Mouse (Mus musculus) kidney, embryonic 15.5 days (tissue): ENCODE measurements around the gene BC051142. TPM values are rescaled to one million over a fixed set of nuclear protein-coding genes. Genes with fewer than 3 reads are reported as not detected.
"Not testable (repeated sequence)": the region's sequence is repeated elsewhere in the genome, so short reads cannot be mapped to it uniquely, and the experiment has no call there.

ENCODE experiments used
- ATAC-seq: fragments of 200-750 bp; cut with Nextera tagmentation; replicated peaks from 2 replicates; pipeline ENCODE4 v1.8.0; 2017; ENCODE audit warnings: moderate TSS enrichment; ENCODE audit not compliant: low FRiP score
- H3K27ac ChIP-seq: fragments of 300-500 bp; sonication (generic); 2 replicates; pipeline ENCODE4 v1.5.1; 2015; ENCODE audit warnings: mild to moderate bottlenecking, inconsistent platforms
- H3K27me3 ChIP-seq: fragments of 300-500 bp; sonication (generic); 2 replicates; pipeline ENCODE4 v1.6.1; 2015; ENCODE audit warnings: inconsistent platforms
- H3K36me3 ChIP-seq: fragments of 300-500 bp; sonication (generic); 2 replicates; pipeline ENCODE4 v1.6.1; 2015; ENCODE audit warnings: inconsistent platforms
- H3K4me1 ChIP-seq: fragments of 300-500 bp; sonication (generic); 2 replicates; pipeline ENCODE4 v1.6.1; 2015; ENCODE audit warnings: inconsistent platforms
- H3K4me2 ChIP-seq: fragments of 300-500 bp; sonication (generic); 2 replicates; pipeline ENCODE4 v1.6.1; 2015; ENCODE audit warnings: moderate library complexity, mild to moderate bottlenecking, inconsistent platforms
- H3K4me3 ChIP-seq: fragments of 300-500 bp; sonication (generic); replicated peaks from 2 replicates; pipeline ENCODE4 v1.5.1; 2015; ENCODE audit warnings: mild to moderate bottlenecking, inconsistent platforms
- H3K9ac ChIP-seq: fragments of 300-500 bp; sonication (generic); 2 replicates; pipeline ENCODE4 v1.6.1; 2015; ENCODE audit warnings: mild to moderate bottlenecking, inconsistent platforms
- H3K9me3 ChIP-seq: fragments of 300-500 bp; sonication (generic); replicated peaks from 2 replicates; pipeline ENCODE4 v1.6.1; 2016; ENCODE audit warnings: inconsistent platforms
- WGBS: fragments of 180-500 bp; shearing (Covaris S2); methylation state at CpG from one replicate; pipeline ENCODE4 v1.1.7; 2015; ENCODE audit warnings: mixed read lengths; 5-methylcytosine and 5-hydroxymethylcytosine counted together
- polyA plus RNA-seq: library from polyadenylated mRNA; unstranded; fragments of >200 nt; fragmentation: Nextera tagmentation; extraction: Ambion mirVana; gene quantifications from 2 replicates; pipeline ENCODE4 v1.2.1, GENCODE M21; 2015

Gene BC051142
- polyA plus RNA-seq, 1 experiment from 2014 or later: 0.32 TPM

- WGBS: 18% methylated on average over 6 of the region's 6 CpGs
- Histone ChIP-seq H3K36me3 (no peaks in the 10 kb centered on the region), H3K9ac (no peak overlapping the region), H3K9me3 (no peaks in the 10 kb centered on the region), H3K4me1 (no peaks in the 10 kb centered on the region), H3K27ac (no peak overlapping the region), H3K4me3 (no peak overlapping the region), H3K4me2 (no peak overlapping the region), H3K27me3 (peaks cover 21% of the 10 kb centered on the region)
- ATAC-seq: no peak
Observed at GRCm38 (mm10) chr17:34411117-34411516, 12.5 kb downstream of the BC051142 start.

- H3K4me2 ChIP-seq: no peak overlapping the region
- ATAC-seq: no peak
- H3K27ac ChIP-seq: no peak overlapping the region
- 72% methylated on average over 7 of the region's 7 CpGs for WGBS
- no peaks in the 10 kb centered on the region for H3K4me1 ChIP-seq
- H3K4me3 ChIP-seq: no peak overlapping the region
- H3K9me3 ChIP-seq: no peaks in the 10 kb centered on the region
- H3K27me3 ChIP-seq: no peaks in the 10 kb centered on the region
- H3K36me3 ChIP-seq: no peaks in the 10 kb centered on the region
- no peak overlapping the region for H3K9ac ChIP-seq
Observed at GRCm38 (mm10) chr17:34420014-34420413, 21.4 kb downstream of the BC051142 start.

- Histone ChIP-seq H3K36me3 (no peaks in the 10 kb centered on the region), H3K4me3 (no peak overlapping the region), H3K9ac (no peak overlapping the region), H3K4me1 (no peaks in the 10 kb centered on the region), H3K9me3 (no peaks in the 10 kb centered on the region), H3K27me3 (no peaks in the 10 kb centered on the region), H3K4me2 (no peak overlapping the region), H3K27ac (no peak overlapping the region)
- no peak for ATAC-seq
Observed at GRCm38 (mm10) chr17:34427597-34427996, 29.0 kb downstream of the BC051142 start.

GRCm38 (mm10) chr17:34437120-34437519 lies 38.5 kb downstream of the BC051142 start:
- H3K9ac ChIP-seq: no peak overlapping the region
- no peak overlapping the region for H3K4me3 ChIP-seq
- no peak overlapping the region for H3K4me2 ChIP-seq
- H3K9me3 ChIP-seq: no peaks in the 10 kb centered on the region
- H3K27me3 ChIP-seq: no peaks in the 10 kb centered on the region
- H3K36me3 ChIP-seq: no peaks in the 10 kb centered on the region
- WGBS: 63% methylated on average over 4 of the region's 4 CpGs
- no peak for ATAC-seq
- H3K4me1 ChIP-seq: 0 out of 2 replicates have a peak, but pooled peaks cover 3% of the 10 kb centered on the region
- H3K27ac ChIP-seq: no peak overlapping the region

GRCm38 (mm10) chr17:34437606-34438005 lies 39.0 kb downstream of the BC051142 start:
- Histone ChIP-seq H3K4me2 (no peak overlapping the region), H3K27ac (no peak overlapping the region), H3K4me1 (0 out of 2 replicates have a peak, but pooled peaks cover 3% of the 10 kb centered on the region), H3K27me3 (no peaks in the 10 kb centered on the region), H3K9me3 (no peaks in the 10 kb centered on the region), H3K9ac (no peak overlapping the region), H3K4me3 (no peak overlapping the region), H3K36me3 (no peaks in the 10 kb centered on the region)
- 37% methylated on average over 7 of the region's 7 CpGs for WGBS
- ATAC-seq: no peak

GRCm38 (mm10) chr17:34438588-34438987 lies 40.0 kb downstream of the BC051142 start:
- Histone ChIP-seq H3K9me3 (no peaks in the 10 kb centered on the region), H3K27me3 (no peaks in the 10 kb centered on the region), H3K4me3 (no peak overlapping the region), H3K36me3 (no peaks in the 10 kb centered on the region), H3K9ac (no peak overlapping the region), H3K27ac (no peak overlapping the region), H3K4me2 (no peak overlapping the region), H3K4me1 (0 out of 2 replicates have a peak, but pooled peaks cover 3% of the 10 kb centered on the region)
- WGBS: 39% methylated on average over 1 of the region's 1 CpGs
- ATAC-seq: no peak

DNA sequence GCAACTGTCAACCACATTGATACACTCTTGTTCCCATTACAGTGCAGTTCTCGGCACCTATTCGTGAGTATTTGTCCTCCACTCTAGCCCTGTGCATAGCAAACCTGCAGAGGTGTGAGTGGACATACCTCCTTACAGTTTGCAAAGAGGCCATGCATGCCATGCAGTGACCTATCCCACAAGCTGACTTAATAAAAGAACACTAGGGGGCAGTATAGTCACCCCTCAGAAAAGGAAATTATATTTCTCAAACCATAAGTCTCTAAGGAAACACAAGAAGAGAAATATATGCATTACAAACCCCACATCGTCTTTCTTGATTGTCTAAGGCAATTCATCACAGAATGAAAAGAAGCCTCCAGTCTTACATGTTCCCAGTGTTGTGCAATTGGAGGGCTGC lies 41.2 kb downstream of the BC051142 start:
- no peak for ATAC-seq
- no peaks in the 10 kb centered on the region for H3K9me3 ChIP-seq
- no peaks in the 10 kb centered on the region for H3K36me3 ChIP-seq
- no peaks in the 10 kb centered on the region for H3K27me3 ChIP-seq
- H3K4me3 ChIP-seq: no peak overlapping the region
- no peak overlapping the region for H3K9ac ChIP-seq
- 0 out of 2 replicates have a peak, but pooled peaks cover 3% of the 10 kb centered on the region for H3K4me1 ChIP-seq
- no peak overlapping the region for H3K27ac ChIP-seq
- 41% methylated on average over 3 of the region's 3 CpGs for WGBS
- H3K4me2 ChIP-seq: no peak overlapping the region

DNA sequence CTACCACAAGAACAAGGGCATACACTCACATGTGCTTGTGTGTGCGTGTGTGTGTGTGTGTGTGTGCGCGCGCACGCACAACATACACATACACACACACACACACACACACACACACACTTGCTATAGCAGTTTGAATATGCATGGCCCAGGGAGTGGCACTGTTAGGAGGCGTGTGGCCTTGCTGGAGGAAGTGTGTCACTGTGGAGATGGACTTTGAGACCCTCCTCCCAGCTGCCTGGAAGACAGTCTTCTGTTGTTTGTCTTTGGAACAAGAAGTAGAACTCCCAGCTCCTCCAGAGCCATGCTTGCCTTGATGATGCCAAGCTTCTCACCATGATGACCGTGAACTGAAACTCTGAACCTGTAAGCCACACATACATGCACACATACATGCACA lies 43.4 kb downstream of the BC051142 start:
- Histone ChIP-seq H3K27ac (no peak overlapping the region), H3K36me3 (no peaks in the 10 kb centered on the region), H3K9me3 (no peaks in the 10 kb centered on the region), H3K4me2 (no peak overlapping the region), H3K4me1 (0 out of 2 replicates have a peak, but pooled peaks cover 3% of the 10 kb centered on the region), H3K27me3 (no peaks in the 10 kb centered on the region), H3K9ac (no peak overlapping the region), H3K4me3 (no peak overlapping the region)
- WGBS: 84% methylated on average over 7 of the region's 7 CpGs
- ATAC-seq: no peak

GRCm38 (mm10) chr17:34448473-34449041 lies 49.9 kb downstream of the BC051142 start:
- WGBS: 40% methylated on average over 6 of the region's 6 CpGs
- no peaks in the 10 kb centered on the region for H3K27me3 ChIP-seq
- no peak overlapping the region for H3K27ac ChIP-seq
- no peak overlapping the region for H3K4me3 ChIP-seq
- no peak overlapping the region for H3K9ac ChIP-seq
- ATAC-seq: no peak
- H3K36me3 ChIP-seq: no peaks in the 10 kb centered on the region
- no peak overlapping the region for H3K4me2 ChIP-seq
- no peaks in the 10 kb centered on the region for H3K4me1 ChIP-seq
- no peaks in the 10 kb centered on the region for H3K9me3 ChIP-seq

GRCm38 (mm10) chr17:34457668-34458067 lies 59.0 kb downstream of the BC051142 start:
- no peaks in the 10 kb centered on the region for H3K27me3 ChIP-seq
- no peak for ATAC-seq
- H3K9me3 ChIP-seq: no peaks in the 10 kb centered on the region
- H3K4me3 ChIP-seq: no peak overlapping the region
- no peak overlapping the region for H3K9ac ChIP-seq
- no peak overlapping the region for H3K4me2 ChIP-seq
- H3K36me3 ChIP-seq: no peaks in the 10 kb centered on the region
- WGBS: 81% methylated on average over 4 of the region's 4 CpGs
- no peaks in the 10 kb centered on the region for H3K4me1 ChIP-seq
- no peak overlapping the region for H3K27ac ChIP-seq

GRCm38 (mm10) chr17:34459255-34459654 lies 60.6 kb downstream of the BC051142 start:
- ATAC-seq: no peak
- no peaks in the 10 kb centered on the region for H3K27me3 ChIP-seq
- no peaks in the 10 kb centered on the region for H3K36me3 ChIP-seq
- WGBS: 86% methylated on average over 3 of the region's 3 CpGs
- no peaks in the 10 kb centered on the region for H3K4me1 ChIP-seq
- no peak overlapping the region for H3K4me3 ChIP-seq
- H3K27ac ChIP-seq: no peak overlapping the region
- H3K4me2 ChIP-seq: no peak overlapping the region
- no peak overlapping the region for H3K9ac ChIP-seq
- H3K9me3 ChIP-seq: no peaks in the 10 kb centered on the region

DNA sequence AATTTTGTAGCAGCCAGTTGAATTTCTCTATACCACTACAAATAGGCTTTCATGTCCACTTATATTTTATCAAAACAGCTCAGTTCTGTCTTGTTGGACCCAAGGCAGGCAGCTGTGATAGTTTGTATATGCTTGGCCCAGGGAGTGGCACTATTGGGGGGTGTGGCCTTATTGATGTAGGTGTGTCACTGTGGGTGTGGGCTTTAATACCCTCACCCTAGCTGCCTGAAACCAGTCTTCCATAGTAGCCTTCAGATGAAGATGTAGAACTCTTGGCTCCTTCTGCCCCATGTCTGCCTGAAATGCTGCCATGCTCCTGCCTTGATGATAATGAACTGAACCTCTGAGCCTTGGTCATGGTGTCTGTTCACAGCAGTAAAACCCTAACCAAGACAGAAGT lies 67.3 kb downstream of the BC051142 start:
- H3K27ac ChIP-seq, H3K36me3 ChIP-seq, ATAC-seq, H3K9me3 ChIP-seq, H3K4me2 ChIP-seq, H3K27me3 ChIP-seq, H3K4me1 ChIP-seq, H3K4me3 ChIP-seq, H3K9ac ChIP-seq: not testable (repeated sequence)

DNA sequence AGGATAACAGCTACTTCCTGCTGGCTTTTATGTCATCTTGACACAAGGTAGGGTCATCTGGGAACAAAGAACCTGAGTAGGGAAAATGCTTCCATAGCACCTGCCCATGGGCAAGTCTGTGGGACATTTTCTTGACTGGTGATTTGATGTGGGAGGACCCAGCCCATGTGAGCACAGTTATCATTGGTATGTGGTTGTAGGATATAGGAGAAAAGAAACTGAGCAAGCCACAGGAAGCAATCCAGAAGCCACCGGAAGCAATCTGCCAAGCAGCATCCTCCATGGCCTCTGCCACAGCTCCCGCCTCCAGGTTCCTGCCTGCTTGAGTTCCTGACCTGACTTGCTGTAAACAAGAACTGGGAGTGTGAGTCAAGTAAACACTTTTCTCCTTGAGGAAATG lies 71.9 kb downstream of the BC051142 start:
- H3K4me2 ChIP-seq: no peak overlapping the region
- no peak overlapping the region for H3K4me3 ChIP-seq
- H3K27ac ChIP-seq: no peak overlapping the region
- no peaks in the 10 kb centered on the region for H3K9me3 ChIP-seq
- H3K4me1 ChIP-seq: no peaks in the 10 kb centered on the region
- no peaks in the 10 kb centered on the region for H3K36me3 ChIP-seq
- ATAC-seq: no peak
- 80% methylated on average over 2 of the region's 2 CpGs for WGBS
- 0 out of 2 replicates have a peak, but pooled peaks cover 3% of the 10 kb centered on the region for H3K27me3 ChIP-seq
- H3K9ac ChIP-seq: no peak overlapping the region
